Mouse (Mus musculus) CH12.LX (cell line): ENCODE results near the gene Cfap300. TPM values are rescaled to one million over a fixed set of nuclear protein-coding genes. Genes with fewer than 3 reads are reported as not detected.

Experiments used
- DNase-seq: peaks from one replicate; pipeline ENCODE4 v3.0.0-alpha.2; 2013; ENCODE audit errors: extremely low read depth
- H3K27ac ChIP-seq: 2 replicates; pipeline ENCODE4 v1.5.1; 2012; ENCODE audit warnings: low read depth, mild to moderate bottlenecking, control low read depth, moderate library complexity; ENCODE audit not compliant: insufficient read depth
- H3K27me3 ChIP-seq: replicated peaks from 2 replicates; pipeline ENCODE3; 2012; ENCODE audit warnings: inconsistent platforms
- H3K36me3 ChIP-seq, 2 experiments: replicated peaks in 1 of 2; 2 replicates each; pipeline versions ENCODE3 to v1.6.1; 2012; ENCODE audit warnings: inconsistent platforms in 1 of 2, low read length in 1 of 2, mild to moderate bottlenecking in 1 of 2, mixed read lengths in 1 of 2, moderate library complexity in 1 of 2; ENCODE audit not compliant: control insufficient read depth in 1 of 2, insufficient read depth in 1 of 2
- H3K4me1 ChIP-seq, 2 experiments: 2 replicates each; pipeline ENCODE4 v1.6.1; 2012; ENCODE audit warnings: inconsistent platforms in 1 of 2, moderate library complexity in 1 of 2; ENCODE audit not compliant: insufficient read depth in 2 of 2, control insufficient read depth in 1 of 2
- H3K4me2 ChIP-seq: 2 replicates; pipeline ENCODE4 v1.6.1; 2012; ENCODE audit warnings: low read depth, mild to moderate bottlenecking, control low read depth; ENCODE audit not compliant: poor library complexity, insufficient read depth, severe bottlenecking
- H3K4me3 ChIP-seq, 3 experiments: fragments of 150-350 bp in 1 of 3; sonication (generic) in 1 of 3; replicated peaks in 1 of 3; 2 replicates each; pipeline versions ENCODE3 to v1.5.1; 2011 to 2012; ENCODE audit warnings: low read depth in 2 of 3, low read length in 2 of 3, mild to moderate bottlenecking in 2 of 3, moderate library complexity in 2 of 3, control low read depth in 1 of 3, improper control_type of control experiment in 1 of 3, inconsistent platforms in 1 of 3, mixed read lengths in 1 of 3; ENCODE audit not compliant: poor library complexity in 1 of 3
- H3K79me2 ChIP-seq: replicated peaks from 2 replicates; pipeline ENCODE4 v1.6.1; 2012; ENCODE audit warnings: mild to moderate bottlenecking, moderate library complexity; ENCODE audit not compliant: control insufficient read depth, poor library complexity, insufficient read depth, severe bottlenecking; ENCODE audit errors: extremely low read depth
- H3K9ac ChIP-seq: 2 replicates; pipeline ENCODE4 v1.6.1; 2012; ENCODE audit warnings: low read depth, mild to moderate bottlenecking, control low read depth, moderate library complexity; ENCODE audit not compliant: insufficient read depth
- H3K9me3 ChIP-seq: replicated peaks from 2 replicates; pipeline ENCODE3; 2012; ENCODE audit warnings: low read length, inconsistent platforms, mixed read lengths
- BHLHE40 ChIP-seq: IDR thresholded peaks from 2 replicates; pipeline ENCODE4 v1.6.1; 2011; ENCODE audit warnings: mild to moderate bottlenecking, low read depth, low read length, improper control_type of control experiment
- CTCF ChIP-seq, 2 experiments: IDR thresholded peaks in 1 of 2; conservative IDR thresholded peaks in 1 of 2; 2 replicates each; pipeline ENCODE4 v1.5.1; 2011 to 2012; ENCODE audit warnings: low read depth in 2 of 2, low read length in 2 of 2, improper control_type of control experiment in 1 of 2, inconsistent platforms in 1 of 2, mild to moderate bottlenecking in 1 of 2, moderate library complexity in 1 of 2
- ELF1 ChIP-seq: IDR thresholded peaks from 2 replicates; pipeline ENCODE4 v1.6.1; 2014; ENCODE audit warnings: low read depth, mild to moderate bottlenecking, inconsistent platforms, low read length, improper control_type of control experiment
- ETS1 ChIP-seq: conservative IDR thresholded peaks from 2 replicates; pipeline ENCODE4 v1.6.1; 2012; ENCODE audit warnings: low read depth, mild to moderate bottlenecking, inconsistent platforms, low read length, improper control_type of control experiment, moderate library complexity
- GABPA ChIP-seq: IDR thresholded peaks from 2 replicates; pipeline ENCODE4 v1.6.1; 2012; ENCODE audit warnings: low read depth, low read length, improper control_type of control experiment, inconsistent platforms; ENCODE audit not compliant: insufficient replicate concordance
- IRF4 ChIP-seq: IDR thresholded peaks from 2 replicates; pipeline ENCODE4 v1.6.1; 2014; ENCODE audit warnings: low read depth, mild to moderate bottlenecking, inconsistent platforms, low read length, improper control_type of control experiment
- MAX ChIP-seq: IDR thresholded peaks from 2 replicates; pipeline ENCODE4 v1.6.1; 2011; ENCODE audit warnings: low read length, improper control_type of control experiment
- MEF2A ChIP-seq: IDR thresholded peaks from 2 replicates; pipeline ENCODE4 v1.6.1; 2014; ENCODE audit warnings: low read depth, mild to moderate bottlenecking, inconsistent platforms, low read length, improper control_type of control experiment, borderline replicate concordance
- MYC ChIP-seq: IDR thresholded peaks from 2 replicates; pipeline ENCODE4 v1.6.1; 2011; ENCODE audit warnings: low read depth, mild to moderate bottlenecking, improper control_type of control experiment, low read length
- NELFE ChIP-seq: IDR thresholded peaks from 2 replicates; pipeline ENCODE4 v1.6.1; 2011; ENCODE audit warnings: low read depth, low read length, improper control_type of control experiment
- NRF1 ChIP-seq: IDR thresholded peaks from 2 replicates; pipeline ENCODE4 v1.6.1; 2014; ENCODE audit warnings: low read depth, mild to moderate bottlenecking, inconsistent platforms, low read length, improper control_type of control experiment, moderate library complexity
- RAD21 ChIP-seq: IDR thresholded peaks from 2 replicates; pipeline ENCODE4 v1.6.1; 2011; ENCODE audit warnings: low read depth, mild to moderate bottlenecking, low read length, improper control_type of control experiment, moderate library complexity
- SIN3A ChIP-seq: IDR thresholded peaks from 2 replicates; pipeline ENCODE4 v1.6.1; 2012; ENCODE audit warnings: low read length, improper control_type of control experiment, inconsistent platforms
- SMC3 ChIP-seq: IDR thresholded peaks from 2 replicates; pipeline ENCODE4 v1.6.1; 2011; ENCODE audit warnings: low read depth, low read length, improper control_type of control experiment
- TBP ChIP-seq: conservative IDR thresholded peaks from 2 replicates; pipeline ENCODE4 v1.6.1; 2011; ENCODE audit warnings: low read depth, low read length, improper control_type of control experiment
- UBTF ChIP-seq: IDR thresholded peaks from 2 replicates; pipeline ENCODE4 v1.6.1; 2012; ENCODE audit warnings: low read depth, mild to moderate bottlenecking, inconsistent platforms, low read length, improper control_type of control experiment, moderate library complexity
- USF2 ChIP-seq: conservative IDR thresholded peaks from 2 replicates; pipeline ENCODE4 v1.6.1; 2011; ENCODE audit warnings: low read depth, low read length, improper control_type of control experiment
- ZMIZ1 ChIP-seq: IDR thresholded peaks from 2 replicates; pipeline ENCODE4 v1.6.1; 2012; ENCODE audit warnings: low read depth, mild to moderate bottlenecking, inconsistent platforms, low read length, improper control_type of control experiment
- ZNF384 ChIP-seq: IDR thresholded peaks from 2 replicates; pipeline ENCODE4 v1.6.1; 2012; ENCODE audit warnings: low read depth, low read length, improper control_type of control experiment, inconsistent platforms
- dilution Hi-C: fragments of 300-500 bp; cut with MboI; formaldehyde crosslinking; loops from 2 replicates; pipeline ENCODE4 v1.14.3; 2020; ENCODE audit warnings: low sequenced_read_pairs; ENCODE audit not compliant: extremely low pct_unique_long_range_greater_than_20kb, extremely low pct_ligation_motif_present
- in situ Hi-C: fragments of 300-500 bp; cut with MboI; formaldehyde crosslinking; loops from 3 replicates; pipeline ENCODE4 v1.14.3; 2019; ENCODE audit warnings: low sequenced_read_pairs, low pct_ligation_motif_present, low pct_unique_long_range_greater_than_20kb, mixed read lengths
- polyA plus RNA-seq: library from polyadenylated mRNA; unstranded; fragments of >175 nt; gene quantifications from 2 replicates; pipeline ENCODE4 v1.2.1, GENCODE M21; 2012; ENCODE audit warnings: low read depth; ENCODE audit not compliant: insufficient read length
- total RNA-seq, 2 experiments: library from RNA; depleted of rRNA; stranded (reverse); fragments of 300-350 nt in 1 of 2; fragments of >200 nt in 1 of 2; gene quantifications; 2 replicates each; pipeline ENCODE4 v1.2.3; 2012 to 2014

The Cfap300 gene
- total and polyA plus RNA-seq, 3 experiments: 5.3 to 9.1 (median 5.5) TPM

DNA sequence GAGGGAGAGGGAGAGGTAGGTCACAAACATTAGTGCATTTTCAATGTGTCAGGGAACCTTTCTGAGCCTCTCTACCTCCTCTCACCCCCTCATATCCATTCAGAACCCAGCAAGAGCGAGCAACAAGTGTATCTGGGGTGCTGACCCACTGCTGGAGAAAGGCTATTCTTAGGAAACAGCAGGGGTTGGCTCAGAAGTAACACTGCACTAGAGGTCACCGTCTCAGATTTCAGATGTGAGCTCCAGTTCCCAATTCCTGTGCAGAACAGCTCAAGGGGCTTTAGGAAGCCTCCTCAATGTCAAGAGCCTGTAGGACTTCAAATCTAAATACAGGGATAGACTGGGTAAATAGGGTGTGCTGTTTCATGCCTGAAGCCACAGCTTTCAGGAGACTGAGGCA is 59.0 kb downstream of the Cfap300 start:
- Histone ChIP-seq H3K79me2 (no peaks in the 10 kb centered on the region), H3K4me1 (no peaks in the 10 kb centered on the region), H3K27me3 (no peaks in the 10 kb centered on the region), H3K4me2 (no peak overlapping the region), H3K27ac (no peak overlapping the region), H3K36me3 (no peaks in the 10 kb centered on the region), H3K4me3 (no peak overlapping the region), H3K9ac (no peak overlapping the region), H3K9me3 (no peaks in the 10 kb centered on the region)
- in situ Hi-C loops: no loop called here
- no peak for TF ChIP-seq NELFE
- TF ChIP-seq SIN3A: no peak
- no peak for TF ChIP-seq ELF1
- no peak for TF ChIP-seq ZNF384
- no peak for TF ChIP-seq MEF2A
- TF ChIP-seq SMC3: no peak
- no peak for TF ChIP-seq RAD21
- no peak for TF ChIP-seq USF2
- no peak for TF ChIP-seq TBP
- no peak for TF ChIP-seq MYC
- no peak for TF ChIP-seq BHLHE40
- DNase-seq: no peak
- dilution Hi-C loops: no loop called here

DNA sequence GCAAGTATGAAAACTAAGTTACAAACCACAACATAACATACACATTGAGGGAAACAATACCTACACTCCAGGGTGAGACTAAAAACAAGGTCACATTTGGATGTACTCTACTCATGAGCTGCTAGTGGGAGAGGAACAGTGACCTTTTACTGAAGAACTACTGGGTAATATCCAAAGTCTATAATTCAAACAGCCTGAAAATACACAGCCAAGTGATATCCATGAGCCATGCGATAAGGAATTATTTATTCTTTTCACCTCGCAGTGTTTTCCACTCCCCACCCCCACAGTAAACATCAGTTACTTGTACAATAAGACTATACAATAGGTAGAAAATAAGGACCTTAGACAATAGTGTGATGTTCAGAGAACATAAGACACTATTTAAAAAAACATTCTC is 62.5 kb downstream of the Cfap300 start:
- 0 out of 4 replicates have a peak, but pooled peaks cover 0 to 2% of the 10 kb centered on the region in 2 experiments for H3K4me1 ChIP-seq
- no peak overlapping the region for H3K27ac ChIP-seq
- no peak for DNase-seq
- dilution Hi-C loops: no loop called here
- no peak overlapping the region for H3K4me3 ChIP-seq
- TF ChIP-seq NELFE (no peak), MAX (no peak), ETS1 (no peak), NRF1 (no peak), CTCF (conservative IDR thresholded peaks at IDR 0.05 in 1 of 2, IDR thresholded peaks at IDR 0.05 in 1 of 2; ENCODE audit: low read depth in 2 of 2, low read length in 2 of 2) (no peak), GABPA (no peak), ZMIZ1 (no peak), UBTF (no peak), IRF4 (no peak)
- TF ChIP-seq, all 38 proteins: peak for 0
- H3K9me3 ChIP-seq: no peaks in the 10 kb centered on the region
- H3K36me3 ChIP-seq: no peaks in the 10 kb centered on the region
- in situ Hi-C loops: no loop called here
- H3K79me2 ChIP-seq: no peaks in the 10 kb centered on the region
- no peaks in the 10 kb centered on the region for H3K27me3 ChIP-seq
- H3K4me2 ChIP-seq: no peak overlapping the region
- no peak overlapping the region for H3K9ac ChIP-seq
